Mouse (Mus musculus): Measurements from ENCODE around the gene Cinp. TPM values are rescaled to one million over a fixed set of nuclear protein-coding genes. Genes with fewer than 3 reads are reported as not detected.

The Cinp gene
- total and polyA plus RNA-seq, 3 experiments: 162 to 210 TPM; not detected in 1

- Histone ChIP-seq H3K4me1 (ENCODE audit: control insufficient read depth in 1 of 2, insufficient read depth in 2 of 2, low read length in 2 of 2) (peaks cover 0 to 12% of the 10 kb centered on the region in 2 experiments; a peak in 3 of 4 replicates), H3K36me3 (ENCODE audit: control insufficient read depth in 1 of 2, insufficient read depth in 2 of 2, low read length in 2 of 2) (peaks cover 0 to 6% of the 10 kb centered on the region in 2 experiments; a peak in 1 of 4 replicates)
- DNase-seq (ENCODE audit: low read depth, low spot score): peak; percentile 98
- no peak; the same call in 1 of the 2 replicates for TF ChIP-seq MXI1 (IDR thresholded peaks at IDR 0.05; ENCODE audit: low read depth, low read length)
- TF ChIP-seq CHD1 (IDR thresholded peaks at IDR 0.05; ENCODE audit: low read depth, low read length): no peak
- TF ChIP-seq NRF1 (IDR thresholded peaks at IDR 0.05; ENCODE audit: insufficient read depth, low read depth, low read length, poor library complexity, severe bottlenecking): 0 out of 2 replicates have a peak, but pooled peaks have one; percentile 3
- TF ChIP-seq CHD2 (IDR thresholded peaks at IDR 0.05; ENCODE audit: low read length): no peak
- TF ChIP-seq GABPA (IDR thresholded peaks at IDR 0.05; ENCODE audit: low read depth, low read length): no peak
- peak; percentile 36; the same call in 1 of the 2 replicates for TF ChIP-seq SIN3A (IDR thresholded peaks at IDR 0.05; ENCODE audit: low read length)
- TF ChIP-seq GATA1 (IDR thresholded peaks at IDR 0.05; ENCODE audit: low read depth, low read length): 0 out of 2 replicates have a peak, but pooled peaks have one; percentile 16
- no peak for TF ChIP-seq NELFE (IDR thresholded peaks at IDR 0.05; ENCODE audit: low read depth, low read length)
- TF ChIP-seq SMC3 (IDR thresholded peaks at IDR 0.05; ENCODE audit: low read depth, low read length): no peak
- no peak for TF ChIP-seq ZKSCAN1 (IDR thresholded peaks at IDR 0.05; ENCODE audit: low read depth, low read length)
- no peak for TF ChIP-seq MEF2A (IDR thresholded peaks at IDR 0.05; ENCODE audit: extremely low read depth, insufficient replicate concordance, low read depth, low read length, poor library complexity, severe bottlenecking)
- TF ChIP-seq BHLHE40 (IDR thresholded peaks at IDR 0.05; ENCODE audit: borderline replicate concordance, low read depth, low read length): no peak
- TF ChIP-seq TAL1 (IDR thresholded peaks at IDR 0.05; ENCODE audit: low read length): no peak
- no peak for TF ChIP-seq RAD21 (IDR thresholded peaks at IDR 0.05; ENCODE audit: low read depth, low read length)
- no peak for TF ChIP-seq USF2 (IDR thresholded peaks at IDR 0.05; ENCODE audit: borderline replicate concordance in 1 of 2, insufficient read depth in 1 of 2, low read depth in 1 of 2, low read length in 2 of 2)
- no peak; a peak in 1 of 4 replicates for TF ChIP-seq POLR2A (IDR thresholded peaks at IDR 0.05; ENCODE audit: control insufficient read depth in 1 of 2, insufficient read depth in 1 of 2, low read depth in 1 of 2, low read length in 2 of 2, poor library complexity in 1 of 2)
- no peak for TF ChIP-seq MYB (IDR thresholded peaks at IDR 0.05; ENCODE audit: low read depth, low read length)
- no peak for TF ChIP-seq ZMIZ1 (IDR thresholded peaks at IDR 0.05; ENCODE audit: low read depth, low read length)
- TF ChIP-seq ZNF384 (IDR thresholded peaks at IDR 0.05; ENCODE audit: low read depth, low read length): no peak
- no peak for TF ChIP-seq ZC3H11A (IDR thresholded peaks at IDR 0.05; ENCODE audit: low read depth, low read length)
- TF ChIP-seq MAFK (IDR thresholded peaks at IDR 0.05; ENCODE audit: borderline replicate concordance, low read depth, low read length): peak; percentile 98
- no peak for TF ChIP-seq MAZ (IDR thresholded peaks at IDR 0.05; ENCODE audit: low read depth, low read length)
- TF ChIP-seq POLR2AphosphoS5 (IDR thresholded peaks at IDR 0.05; ENCODE audit: borderline replicate concordance, low read depth, low read length): no peak
- no peak for TF ChIP-seq CTCF (IDR thresholded peaks at IDR 0.05 in 2 of 3, conservative IDR thresholded peaks at IDR 0.05 in 1 of 3; ENCODE audit: control insufficient read depth in 1 of 3, insufficient read depth in 1 of 3, low read depth in 2 of 3, low read length in 3 of 3, poor library complexity in 1 of 3, severe bottlenecking in 1 of 3)
- TF ChIP-seq TCF12 (IDR thresholded peaks at IDR 0.05; ENCODE audit: low read depth, low read length): no peak
- 0 out of 2 replicates have a peak, but pooled peaks have one; percentile 18 for TF ChIP-seq UBTF (IDR thresholded peaks at IDR 0.05; ENCODE audit: borderline replicate concordance, insufficient read depth, low read depth, low read length)
- no peak for TF ChIP-seq HCFC1 (IDR thresholded peaks at IDR 0.05; ENCODE audit: low read depth, low read length)
- TF ChIP-seq JUND (IDR thresholded peaks at IDR 0.05; ENCODE audit: low read depth, low read length): no peak
- TF ChIP-seq EP300 (IDR thresholded peaks at IDR 0.05; ENCODE audit: low read depth in 1 of 2, low read length in 2 of 2): no peak
- TF ChIP-seq ELF1 (IDR thresholded peaks at IDR 0.05; ENCODE audit: low read depth, low read length): peak; percentile 76
- TF ChIP-seq MYC (IDR thresholded peaks at IDR 0.05; ENCODE audit: low read depth, low read length): no peak
- no peak for TF ChIP-seq MAX (IDR thresholded peaks at IDR 0.05; ENCODE audit: low read length)
- no peak; the same call in 1 of the 2 replicates for TF ChIP-seq KAT2A (conservative IDR thresholded peaks at IDR 0.05; ENCODE audit: low read depth, low read length)
- TF ChIP-seq RCOR1 (IDR thresholded peaks at IDR 0.05; ENCODE audit: low read depth, low read length): no peak
- TF ChIP-seq POLR2AphosphoS2 (IDR thresholded peaks at IDR 0.05; ENCODE audit: low read length): no peak
- TF ChIP-seq ETS1 (IDR thresholded peaks at IDR 0.05; ENCODE audit: low read depth, low read length): no peak
Observed at GRCm38 (mm10) chr12:110845131-110845880, 43.6 kb downstream of the Cinp start.

More at GRCm38 (mm10) chr12:110845131-110845880, 43.6 kb downstream of the Cinp start:
- Histone ChIP-seq H3K9me3 (replicated peaks; ENCODE audit: insufficient read depth, low read length) (no peaks in the 10 kb centered on the region), H3K9ac (ENCODE audit: control insufficient read depth, low read depth, low read length, poor library complexity, severe bottlenecking) (peak overlapping the region; percentile 65), H3K27me3 (ENCODE audit: control insufficient read depth in 1 of 2, insufficient read depth in 2 of 2, low read length in 2 of 2) (no peaks in the 10 kb centered on the region), H3K4me3 (ENCODE audit: control insufficient read depth in 1 of 2, insufficient read depth in 1 of 2, low read depth in 2 of 2, low read length in 2 of 2) (peak overlapping the region; percentile 47 to 85), H3K79me2 (ENCODE audit: control insufficient read depth, insufficient read depth, low read length, poor library complexity) (peaks cover 2% of the 10 kb centered on the region; the same call in 1 of the 2 replicates), H3K27ac (ENCODE audit: control insufficient read depth, low read depth, low read length) (peak overlapping the region; percentile 83)
